Mouse (Mus musculus) retina, postnatal 7 days (tissue): ENCODE measurements around the gene Gm27021.

Experiments used
- DNase-seq: peaks from one replicate; pipeline ENCODE4 v3.0.0-alpha.2; 2012; ENCODE audit warnings: low read depth, low spot score

Gm27021 gene

DNA sequence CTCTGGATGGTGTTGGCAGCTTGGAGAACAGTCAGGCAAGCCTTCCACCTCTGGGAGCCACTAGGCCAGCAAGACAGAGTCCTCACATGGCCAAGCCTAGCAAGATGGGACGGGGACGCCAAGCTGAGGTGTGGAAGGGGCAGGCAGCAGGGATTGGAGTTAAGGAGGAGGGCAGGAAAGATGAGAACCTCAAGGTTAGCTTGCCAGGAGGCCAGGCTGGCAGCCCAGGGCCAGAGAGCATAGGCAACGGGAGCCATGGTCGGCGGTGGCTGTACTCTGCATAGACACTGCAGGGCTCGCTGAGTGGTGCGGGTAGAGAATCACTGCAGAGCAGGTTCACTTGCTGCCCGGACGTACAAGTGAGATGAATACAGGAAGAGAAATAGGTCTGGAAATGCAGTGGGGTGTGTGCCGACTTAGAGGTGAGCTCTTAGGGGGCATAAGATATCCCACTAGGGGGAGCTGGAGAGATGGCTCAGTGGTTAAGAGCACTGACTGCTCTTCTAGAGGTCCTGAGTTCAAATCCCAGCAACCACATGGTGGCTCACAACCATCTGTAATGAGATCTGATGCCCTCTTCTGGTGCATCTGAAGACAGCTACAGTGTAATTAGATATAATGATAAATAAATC lies 25.7 kb downstream of the Gm27021 start:
- no peak for DNase-seq

- DNase-seq = no peak
These were observed 26.6 kb downstream of the Gm27021 start for GRCm38 (mm10) chr8:120641245-120641644.

- no peak for DNase-seq
These were observed 33.5 kb downstream of the Gm27021 start for GRCm38 (mm10) chr8:120634329-120634839.

GRCm38 (mm10) chr8:120633665-120634271 lies 34.1 kb downstream of the Gm27021 start:
- no peak for DNase-seq

DNA sequence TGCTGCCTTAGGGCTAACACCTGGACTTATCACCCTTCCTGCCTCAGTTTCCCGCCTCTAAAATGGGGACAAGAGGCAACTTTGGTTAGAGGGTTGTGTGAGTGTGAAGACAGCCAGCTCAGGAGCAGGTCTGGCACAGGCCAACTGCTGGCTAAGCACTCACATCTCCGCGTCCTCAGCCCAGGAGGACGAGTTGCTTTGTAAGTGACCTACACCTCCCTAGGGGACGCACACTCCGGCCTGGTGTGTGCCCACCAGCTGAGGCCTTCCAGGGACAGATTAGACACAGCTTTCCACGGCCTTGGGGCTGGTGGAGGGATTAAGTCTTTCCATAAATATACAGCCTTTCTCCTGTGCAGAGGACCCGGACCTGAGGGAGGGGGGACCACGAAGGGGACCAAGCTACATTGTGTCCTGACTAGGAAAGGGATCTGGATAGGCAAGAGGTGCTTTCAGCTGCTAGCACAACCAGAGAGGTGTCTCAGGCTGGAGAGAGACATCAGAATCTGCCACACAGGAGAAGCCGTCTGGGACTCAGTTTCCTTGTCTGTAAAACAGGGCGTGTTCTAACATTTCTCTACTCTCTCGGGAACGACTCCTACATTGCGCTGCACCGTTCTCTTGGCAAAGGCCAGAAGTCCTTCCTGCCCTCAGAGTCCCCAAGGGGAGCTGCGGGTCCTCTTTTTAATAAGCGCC lies 34.8 kb downstream of the Gm27021 start:
- DNase-seq = no peak

- DNase-seq = no peak
These were observed 36.2 kb downstream of the Gm27021 start for GRCm38 (mm10) chr8:120631441-120632375.

DNA sequence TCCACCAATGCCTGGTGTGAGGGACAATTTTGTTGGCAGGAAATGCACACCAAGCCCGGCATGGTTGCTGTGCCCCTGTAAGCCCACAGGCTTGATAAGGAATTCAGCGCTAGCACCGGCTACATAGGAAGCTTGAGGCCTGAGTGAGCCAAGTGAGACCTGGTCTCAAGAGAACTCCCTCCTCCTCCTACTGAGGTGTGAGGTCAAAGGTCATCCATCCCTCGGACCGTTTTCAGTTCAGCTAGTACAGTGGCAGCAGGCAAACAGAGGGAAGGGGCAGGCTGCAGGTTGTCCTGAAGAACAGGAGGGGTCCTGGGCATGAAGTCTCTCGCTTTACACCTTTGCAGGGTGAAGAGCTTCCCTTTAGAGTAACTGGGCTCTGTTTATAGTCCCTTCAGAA lies 37.0 kb downstream of the Gm27021 start:
- DNase-seq = no peak

GRCm38 (mm10) chr8:120630031-120630430 lies 37.8 kb downstream of the Gm27021 start:
- DNase-seq = no peak

DNA sequence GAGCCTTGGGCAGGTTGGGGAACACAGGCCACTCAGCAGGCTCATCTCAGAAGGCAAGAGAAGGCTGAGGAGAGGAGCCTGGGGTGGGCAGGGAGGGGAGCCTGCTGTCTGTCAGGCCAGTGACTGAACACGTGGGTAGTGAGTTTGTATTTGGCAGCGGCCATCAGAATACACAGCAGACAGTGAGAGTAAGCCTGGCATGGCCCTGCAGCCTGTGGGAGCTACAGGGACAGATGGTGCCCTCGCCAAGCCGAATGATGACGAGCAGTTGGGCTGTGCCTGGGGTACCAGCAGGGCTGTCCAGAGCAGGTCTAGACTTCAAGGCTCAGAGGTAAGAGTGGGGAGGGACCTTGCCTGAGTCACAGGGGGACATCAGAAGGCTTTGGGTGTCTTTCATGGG lies 40.6 kb downstream of the Gm27021 start:
- no peak for DNase-seq

DNA sequence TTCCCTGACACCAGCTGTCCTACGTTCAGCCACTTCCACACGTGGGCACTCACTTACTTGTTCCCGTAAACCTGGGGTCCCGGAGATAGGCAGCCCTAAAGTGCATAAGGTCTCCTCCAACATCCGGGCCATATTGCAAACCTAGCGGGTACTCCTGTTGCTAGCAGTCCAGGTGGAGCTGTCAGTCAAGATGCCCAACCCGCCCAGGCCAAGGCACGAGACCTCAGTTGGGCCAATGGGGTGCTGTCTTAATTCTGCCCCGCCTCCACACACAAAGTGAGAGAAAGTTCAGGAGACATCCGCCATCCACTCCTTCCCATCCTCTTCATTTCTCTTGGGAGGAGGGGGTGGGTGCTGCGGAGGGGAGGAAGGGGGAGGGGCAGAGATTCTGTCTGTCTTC lies 41.4 kb downstream of the Gm27021 start:
- DNase-seq = no peak

DNA sequence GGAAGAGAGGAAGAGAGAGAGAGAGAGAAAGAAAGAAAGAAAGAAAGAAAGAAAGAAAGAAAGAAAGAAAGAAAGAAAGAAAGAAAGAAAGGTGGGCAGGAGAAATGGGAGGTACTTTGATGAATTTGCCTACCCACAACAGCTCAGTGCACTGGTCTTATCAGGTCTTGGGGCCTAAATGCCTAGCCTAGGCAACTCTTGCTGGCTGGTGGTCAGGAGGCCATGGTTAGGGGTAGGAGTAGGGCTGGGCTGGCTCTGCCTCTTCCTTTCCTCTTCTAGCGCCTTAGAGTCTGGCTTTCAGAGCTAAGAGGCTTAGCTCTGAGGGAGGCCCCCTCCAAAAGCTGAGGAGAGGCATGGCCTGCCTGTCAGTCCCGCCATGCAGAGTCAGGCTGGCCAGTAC lies 44.3 kb downstream of the Gm27021 start:
- no peak for DNase-seq

DNA sequence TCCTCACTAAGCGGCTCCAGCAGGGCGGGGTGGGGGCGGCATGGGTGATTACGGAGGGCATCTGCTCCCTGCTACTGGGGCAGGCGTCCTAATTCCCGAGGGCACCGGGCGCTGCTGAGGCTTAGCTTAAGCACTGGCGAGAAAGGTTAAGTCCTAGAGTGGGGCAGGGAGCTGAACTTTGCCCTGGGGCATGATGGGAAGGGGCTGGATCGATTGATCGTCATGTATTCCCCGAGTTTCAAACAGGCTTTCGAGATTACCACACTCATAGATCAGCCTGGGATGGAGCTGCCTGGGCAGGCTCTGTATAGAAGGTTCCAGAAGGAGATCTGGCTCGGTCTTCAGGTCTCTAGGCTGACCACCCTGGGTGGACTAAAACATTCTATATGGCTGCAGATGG lies 45.7 kb downstream of the Gm27021 start:
- DNase-seq = no peak

DNA sequence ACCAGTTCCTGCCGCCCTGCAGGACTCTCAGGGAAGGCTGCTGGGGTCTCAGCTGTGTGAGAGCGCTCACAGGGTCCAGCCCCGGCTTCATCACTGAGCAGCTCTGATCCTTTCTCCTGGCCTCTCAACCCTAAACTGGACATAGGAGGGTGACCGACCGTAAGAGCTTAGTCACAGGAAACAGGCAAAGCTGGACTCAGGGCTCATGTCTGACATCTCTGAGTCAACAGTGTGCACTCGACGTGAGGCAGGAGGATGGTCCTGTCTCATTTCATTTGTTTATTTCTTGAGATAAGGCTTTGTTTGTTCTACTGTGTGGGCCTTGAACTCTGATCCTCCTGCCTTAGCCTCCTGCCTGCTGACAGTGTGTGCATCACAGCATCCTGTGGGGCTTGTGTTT lies 47.4 kb downstream of the Gm27021 start:
- DNase-seq = no peak

DNA sequence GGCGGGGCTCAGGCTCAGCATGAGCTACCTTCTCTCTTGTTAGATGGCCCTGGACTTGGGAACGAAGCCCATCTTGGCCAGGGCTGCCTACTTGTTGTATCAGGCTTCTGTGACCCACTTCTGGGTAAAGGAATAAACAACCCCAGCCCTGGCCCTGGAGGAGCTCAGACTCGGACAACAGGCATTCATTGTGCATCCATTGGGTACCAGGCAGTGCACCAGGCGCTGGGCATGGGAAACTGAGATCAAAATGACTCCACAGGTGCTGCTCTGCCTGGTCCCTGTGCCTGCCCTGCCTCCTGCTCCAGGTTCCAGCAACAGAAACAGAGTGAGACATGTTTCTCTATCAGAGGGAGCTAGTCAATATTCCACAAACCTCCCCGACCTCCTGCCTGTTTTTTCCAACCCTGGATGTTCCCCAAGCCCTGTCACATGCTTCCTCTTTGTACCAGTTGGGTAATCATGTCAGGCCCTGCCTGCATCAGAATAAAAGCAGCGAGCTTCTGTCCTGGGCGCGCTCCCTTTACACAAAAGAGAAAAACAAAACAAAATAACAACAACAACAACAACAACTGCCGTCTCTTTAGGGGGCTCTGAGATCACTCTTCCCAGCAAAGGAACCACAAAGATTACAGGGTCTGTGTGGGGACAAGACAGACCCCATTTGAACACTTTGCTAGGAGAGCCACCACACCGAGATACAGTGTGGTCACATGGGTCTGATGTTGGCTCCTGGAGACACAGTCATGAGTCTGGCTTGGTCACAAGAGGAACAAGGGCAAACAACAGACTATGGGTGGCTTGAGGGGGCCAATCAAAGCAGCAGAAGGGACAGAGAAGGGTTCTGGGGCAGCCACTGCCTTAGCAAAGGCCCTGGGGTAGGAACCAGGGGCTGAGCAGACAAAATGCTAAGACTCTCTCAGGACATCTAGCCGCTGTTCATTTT lies 48.4 kb downstream of the Gm27021 start:
- no peak for DNase-seq

- no peak for DNase-seq
These were observed 49.8 kb downstream of the Gm27021 start for GRCm38 (mm10) chr8:120618110-120618509.

DNA sequence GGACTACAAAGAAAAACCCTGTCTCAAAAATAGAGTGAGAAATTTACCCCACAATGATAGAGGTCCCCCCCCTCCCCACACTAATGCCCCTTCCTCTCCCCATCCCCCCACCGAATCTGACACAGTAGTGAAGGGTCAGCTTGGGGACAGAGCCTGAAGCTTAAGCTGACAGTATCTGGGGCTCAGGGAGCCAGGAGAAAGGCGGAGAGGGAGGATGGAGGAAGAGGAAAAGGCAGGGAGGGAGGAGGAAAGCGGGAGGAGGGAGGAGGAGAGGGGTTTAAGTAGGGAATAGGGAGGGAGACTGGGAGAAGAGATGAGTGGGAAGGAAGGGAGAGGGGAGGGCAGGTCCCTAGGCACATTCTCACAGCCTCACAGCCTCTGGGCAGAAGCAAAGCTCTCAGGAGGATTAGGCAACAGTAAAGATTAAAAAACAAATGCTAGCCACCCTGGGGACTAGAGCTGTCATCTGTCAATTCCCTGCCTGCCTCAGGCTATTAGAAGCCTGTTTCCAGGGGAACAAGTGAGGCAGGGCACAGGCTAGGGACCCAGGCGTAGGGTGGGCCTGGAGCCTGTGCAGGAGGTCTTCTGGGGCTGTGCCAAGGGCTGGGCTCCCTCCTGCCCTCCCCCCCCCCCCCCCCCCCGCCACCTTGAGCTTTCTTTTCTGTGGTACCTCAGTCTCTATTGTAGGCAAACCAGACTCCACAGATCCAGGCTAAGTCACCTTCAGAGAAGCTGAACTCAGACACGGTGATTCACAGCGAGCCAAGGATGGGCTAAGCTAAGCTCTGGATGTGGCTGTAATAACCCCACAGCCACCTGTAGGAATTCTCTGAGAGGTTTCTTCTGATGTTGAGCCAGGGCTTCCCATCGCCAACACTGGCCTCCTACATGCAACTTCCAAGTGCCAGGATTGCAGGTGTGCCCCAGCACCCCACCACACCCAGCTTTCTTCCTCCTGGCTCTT lies 50.9 kb downstream of the Gm27021 start:
- DNase-seq = no peak

- no peak for DNase-seq
These were observed 53.4 kb downstream of the Gm27021 start for GRCm38 (mm10) chr8:120614491-120614890.

- DNase-seq = no peak
These were observed 57.1 kb downstream of the Gm27021 start for GRCm38 (mm10) chr8:120610824-120611223.

GRCm38 (mm10) chr8:120607885-120608284 lies 60.0 kb downstream of the Gm27021 start:
- no peak for DNase-seq
